Mouse (Mus musculus) ES-E14 (cell line): Measurements from ENCODE around the gene Ric8b. TPM values are rescaled to one million over a fixed set of nuclear protein-coding genes. Genes with fewer than 3 reads are reported as not detected.
A peak's percentile ranks its signal among the peaks of the same experiment; 100 is the strongest.

ENCODE experiments used
- DNase-seq: peaks from one replicate; pipeline ENCODE4 v3.0.0-alpha.2; 2013; ENCODE audit warnings: low read depth, low spot score
- H3K27ac ChIP-seq: 2 replicates; pipeline ENCODE4 v1.5.1; 2012; ENCODE audit warnings: low read depth, mild to moderate bottlenecking, low read length, moderate library complexity, mixed read lengths; ENCODE audit not compliant: poor library complexity, insufficient read depth, severe bottlenecking
- H3K36me3 ChIP-seq: 2 replicates; pipeline ENCODE4 v1.6.1; 2012; ENCODE audit warnings: mild to moderate bottlenecking, low read length, moderate library complexity, mixed read lengths; ENCODE audit not compliant: control insufficient read depth, poor library complexity, insufficient read depth, severe bottlenecking
- H3K4me1 ChIP-seq, 2 experiments: fragments of 150-350 bp in 1 of 2; sonication (generic) in 1 of 2; 2 replicates each; pipeline ENCODE4 v1.6.1; 2012; ENCODE audit warnings: low read length in 2 of 2, mild to moderate bottlenecking in 1 of 2, mixed read lengths in 1 of 2; ENCODE audit not compliant: control insufficient read depth in 2 of 2, insufficient read depth in 2 of 2, poor library complexity in 1 of 2
- H3K4me3 ChIP-seq, 2 experiments: fragments of 150-350 bp in 1 of 2; sonication (generic) in 1 of 2; 2 replicates each; pipeline ENCODE4 v1.5.1; 2012; ENCODE audit warnings: low read length in 2 of 2, low read depth in 1 of 2, mild to moderate bottlenecking in 1 of 2, mixed read lengths in 1 of 2; ENCODE audit not compliant: insufficient read depth in 1 of 2, poor library complexity in 1 of 2, severe bottlenecking in 1 of 2
- H3K9ac ChIP-seq: 2 replicates; pipeline ENCODE4 v1.6.1; 2012; ENCODE audit warnings: low read depth, mild to moderate bottlenecking, low read length, mixed read lengths; ENCODE audit not compliant: poor library complexity, insufficient read depth, severe bottlenecking
- H3K9me3 ChIP-seq: fragments of 150-350 bp; sonication (generic); 2 replicates; pipeline ENCODE4 v1.6.1; 2012; ENCODE audit warnings: low read depth, mild to moderate bottlenecking, low read length; ENCODE audit not compliant: control insufficient read depth, insufficient read depth
- CHD2 ChIP-seq: IDR thresholded peaks from 2 replicates; pipeline ENCODE4 v1.6.1; 2014; ENCODE audit warnings: mild to moderate bottlenecking, low read depth, low read length, inconsistent platforms
- HCFC1 ChIP-seq: IDR thresholded peaks from 2 replicates; pipeline ENCODE4 v1.6.1; 2012; ENCODE audit warnings: low read length, inconsistent platforms, borderline replicate concordance; ENCODE audit not compliant: insufficient read depth
- MAFK ChIP-seq: IDR thresholded peaks from 2 replicates; pipeline ENCODE4 v1.6.1; 2014; ENCODE audit warnings: mild to moderate bottlenecking, low read depth, low read length, inconsistent platforms; ENCODE audit not compliant: insufficient read depth
- ZC3H11A ChIP-seq: IDR thresholded peaks from 2 replicates; pipeline ENCODE4 v1.6.1; 2012; ENCODE audit warnings: low read depth, mild to moderate bottlenecking, inconsistent platforms, low read length, borderline replicate concordance
- ZNF384 ChIP-seq: IDR thresholded peaks from 2 replicates; pipeline ENCODE4 v1.6.1; 2012; ENCODE audit warnings: low read depth, low read length, inconsistent platforms
- in situ Hi-C, 2 experiments: fragments of 600-800 bp; cut with MboI; formaldehyde crosslinking; loops; one replicate each; pipeline ENCODE4 v1.15.1; 2025; ENCODE audit warnings: low sequenced_read_pairs in 2 of 2, inconsistent platforms in 1 of 2; ENCODE audit not compliant: unreplicated experiment in 2 of 2
- total RNA-seq: library from RNA; depleted of rRNA; stranded (reverse); fragments of 300-350 nt; gene quantifications from 2 replicates; pipeline ENCODE4 v1.2.3, GENCODE M21; 2012

Ric8b gene
- total RNA-seq, 1 experiment, result 17.2 TPM

- Histone ChIP-seq H3K4me1 (peaks cover 0 to 2% of the 10 kb centered on the region in 2 experiments; a peak in 1 of 4 replicates), H3K36me3 (no peaks in the 10 kb centered on the region; the same call in 1 of the 2 replicates), H3K4me3 (no peak overlapping the region), H3K9ac (no peak overlapping the region), H3K9me3 (no peaks in the 10 kb centered on the region), H3K27ac (no peak overlapping the region)
- TF ChIP-seq ZC3H11A, result no peak
- TF ChIP-seq HCFC1, result no peak
- TF ChIP-seq ZNF384, result no peak
- TF ChIP-seq MAFK, result no peak
- no peak for TF ChIP-seq CHD2
- no peak for DNase-seq
- in situ Hi-C loops, result no loop called here
Measured at GRCm38 (mm10) chr10:84940356-84940755, 22.9 kb downstream of the Ric8b start.

DNA sequence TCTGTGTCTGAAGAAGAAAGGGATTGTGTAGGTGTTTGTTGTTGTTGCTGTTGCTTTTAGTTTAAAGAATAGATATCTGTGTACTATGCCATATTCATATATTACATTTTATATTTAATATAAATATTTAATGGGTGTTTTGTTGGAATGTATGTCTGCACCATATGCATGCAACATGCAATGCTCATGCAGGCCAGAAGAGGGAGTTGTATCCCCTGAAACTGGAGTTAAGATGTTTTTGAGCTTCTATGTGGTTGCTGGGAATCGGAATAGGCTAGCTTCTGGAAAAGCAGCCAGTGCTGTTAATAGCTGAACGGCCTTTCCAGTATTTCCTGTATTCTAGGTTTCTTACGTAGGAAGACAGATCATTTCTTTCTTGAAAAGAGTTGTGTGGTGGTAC lies 28.3 kb downstream of the Ric8b start:
- TF ChIP-seq HCFC1 (no peak), ZC3H11A (peak; percentile 28; the same call in 1 of the 2 replicates)
- peaks cover 12% of the 10 kb centered on the region; the same call in 1 of the 2 replicates for H3K36me3 ChIP-seq
- no peaks in the 10 kb centered on the region for H3K4me1 ChIP-seq
- H3K9ac ChIP-seq, result no peak overlapping the region
- in situ Hi-C loops, result no loop called here
- no peaks in the 10 kb centered on the region for H3K9me3 ChIP-seq
- no peak overlapping the region for H3K27ac ChIP-seq
- DNase-seq, result peak; percentile 12
- H3K4me3 ChIP-seq, result no peak overlapping the region

- TF ChIP-seq HCFC1, result no peak
- TF ChIP-seq MAFK, result no peak
- no peak for TF ChIP-seq ZNF384
- TF ChIP-seq CHD2, result no peak
- TF ChIP-seq ZC3H11A, result no peak
- in situ Hi-C loops, result no loop called here
- peaks cover 12% of the 10 kb centered on the region; the same call in 1 of the 2 replicates for H3K36me3 ChIP-seq
- H3K4me1 ChIP-seq, result no peaks in the 10 kb centered on the region
- no peak overlapping the region for H3K4me3 ChIP-seq
- DNase-seq, result no peak
- no peak overlapping the region for H3K27ac ChIP-seq
- no peaks in the 10 kb centered on the region for H3K9me3 ChIP-seq
- no peak overlapping the region for H3K9ac ChIP-seq
Measured at GRCm38 (mm10) chr10:84948970-84949683, 31.7 kb downstream of the Ric8b start.

GRCm38 (mm10) chr10:84949684-84950010 lies 32.2 kb downstream of the Ric8b start:
- no peak overlapping the region for H3K4me3 ChIP-seq
- no peak overlapping the region for H3K27ac ChIP-seq
- H3K9ac ChIP-seq, result no peak overlapping the region
- TF ChIP-seq HCFC1 (no peak), ZC3H11A (no peak), CHD2 (no peak), MAFK (no peak), ZNF384 (no peak)
- peaks cover 12% of the 10 kb centered on the region; the same call in 1 of the 2 replicates for H3K36me3 ChIP-seq
- in situ Hi-C loops, result no loop called here
- no peaks in the 10 kb centered on the region for H3K4me1 ChIP-seq
- no peaks in the 10 kb centered on the region for H3K9me3 ChIP-seq
- no peak for DNase-seq

GRCm38 (mm10) chr10:84950384-84950783 lies 33.0 kb downstream of the Ric8b start:
- Histone ChIP-seq H3K9ac (no peak overlapping the region), H3K9me3 (no peaks in the 10 kb centered on the region), H3K4me1 (no peaks in the 10 kb centered on the region), H3K27ac (no peak overlapping the region), H3K36me3 (peaks cover 12% of the 10 kb centered on the region; the same call in 1 of the 2 replicates), H3K4me3 (no peak overlapping the region)
- TF ChIP-seq MAFK, result no peak
- no peak for TF ChIP-seq HCFC1
- no peak for TF ChIP-seq ZC3H11A
- TF ChIP-seq ZNF384, result no peak
- no peak for TF ChIP-seq CHD2
- DNase-seq, result no peak
- in situ Hi-C loops, result no loop called here
